Mouse (Mus musculus) frontal cortex, postnatal 10 days (tissue): ENCODE measurements at regions not wholly inside any gene's neighbourhood (a gene's known extent, or its start where the extent isn't known, plus 50 kb on each side); places are given as distances from the start of the nearest gene placed in this dataset.

Source experiments
- DNase-seq, 2 experiments: peaks; one replicate each; pipeline ENCODE4 v3.0.0; 2022; ENCODE audit warnings: low spot score in 2 of 2, mixed read lengths in 1 of 2

DNA sequence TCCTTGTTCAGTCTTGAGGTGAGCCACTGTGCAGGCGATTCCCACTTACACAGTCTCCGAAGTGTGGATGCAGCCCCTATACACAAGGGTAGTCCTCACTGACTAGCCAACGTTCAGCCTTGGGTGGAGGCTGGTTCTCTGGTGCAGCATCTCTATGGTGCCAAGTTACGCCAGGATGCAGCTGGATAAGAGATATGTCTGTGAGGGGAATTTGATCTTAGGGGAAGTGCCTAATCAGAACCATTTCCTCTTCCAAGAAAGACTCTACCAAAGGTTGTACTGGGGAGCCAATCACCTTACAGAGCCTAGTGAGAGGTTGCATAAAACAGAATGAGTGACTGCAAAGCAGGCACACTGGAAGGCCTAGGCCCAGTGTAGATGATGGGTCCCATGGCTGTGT is 71.0 kb upstream of the Kcnk2 start:
- DNase-seq, result no peak

DNA sequence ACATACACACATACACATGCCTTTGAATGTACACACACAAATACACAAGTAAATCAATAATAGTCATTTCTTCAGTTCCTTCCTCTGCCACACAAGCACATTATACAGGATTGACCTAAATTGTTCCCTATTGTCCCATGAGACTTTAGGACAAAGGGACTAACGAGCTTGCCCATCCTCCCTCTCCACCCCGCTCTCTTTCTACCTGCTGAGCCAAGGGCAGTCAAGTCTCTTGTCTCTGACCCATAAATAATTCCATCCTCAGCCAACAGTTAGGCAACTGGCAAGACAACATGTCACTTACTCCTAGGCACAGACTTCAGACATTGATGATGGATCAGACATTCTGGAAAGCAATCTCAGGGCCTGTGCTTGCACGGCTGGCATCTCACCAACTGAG is 56.3 kb upstream of the Kcnk2 start:
- DNase-seq, result no peak
